Mouse (Mus musculus): ENCODE results near the gene Cacna1i. TPM values are rescaled to one million over a fixed set of nuclear protein-coding genes. Genes with fewer than 3 reads are reported as not detected.

Gene Cacna1i
- polyA plus RNA-seq, 1 experiment from 2014 or later = 0.08 TPM

DNA sequence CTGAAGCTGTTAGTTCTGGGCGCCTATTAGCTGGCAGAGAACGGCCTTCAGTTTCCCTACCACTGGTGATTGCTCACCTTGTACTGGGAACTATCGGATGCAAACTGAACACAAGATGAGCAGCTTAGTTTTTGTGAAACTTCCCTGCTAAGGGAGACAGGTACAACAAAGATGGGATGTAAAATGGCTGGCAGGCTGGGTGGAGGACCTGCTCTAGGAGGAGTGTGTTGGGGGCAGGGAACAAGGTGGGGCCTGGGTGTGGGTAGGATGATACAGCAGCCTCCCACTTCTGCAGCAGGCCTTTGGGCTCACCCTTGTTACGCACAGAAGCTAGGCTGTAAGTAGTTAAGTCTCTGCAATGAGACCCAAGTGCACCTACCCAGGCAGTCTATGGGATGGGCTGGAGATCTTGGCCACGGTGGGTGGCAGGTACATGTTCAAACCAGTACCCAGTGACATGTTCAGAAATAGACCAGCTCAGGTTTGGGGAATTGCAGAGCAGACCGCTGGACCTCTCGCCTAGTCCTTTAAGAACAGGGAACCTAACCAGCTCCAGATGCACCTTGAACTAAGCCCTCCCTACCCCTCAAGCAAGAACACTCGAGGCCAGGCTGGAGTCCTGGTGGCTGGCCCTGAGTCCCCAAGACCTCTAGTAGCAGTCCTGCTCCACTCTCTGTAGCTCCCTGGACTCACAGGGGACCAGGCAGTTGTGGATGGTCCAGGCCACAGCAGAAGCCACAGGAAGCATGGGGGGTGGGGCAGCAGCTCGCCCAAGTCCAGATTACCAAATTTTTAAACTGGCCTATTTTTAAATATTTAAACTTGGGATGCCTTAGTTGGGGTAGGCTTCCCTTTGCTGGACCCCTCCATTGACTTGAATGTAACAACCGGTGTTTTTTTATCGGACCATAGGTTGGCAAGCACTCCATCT, 28.5 kb upstream of the Cacna1i start:
- Histone ChIP-seq H3K4me1 (peaks cover 50% of the 10 kb centered on the region), H3K27ac (peak overlapping the region; percentile 62), H3K9me3 (replicated peaks) (no peaks in the 10 kb centered on the region), H3K36me3 (peaks cover 64% of the 10 kb centered on the region), H3K27me3 (ENCODE audit: low read depth, poor library complexity, severe bottlenecking) (no peaks in the 10 kb centered on the region), H3K4me3 (peak overlapping the region; percentile 98; the same call in 1 of the 2 replicates)
- peak; percentile 45 for DNase-seq (ENCODE audit: low spot score)
- WGBS = 59% methylated on average over 11 of the region's 11 CpGs

DNA sequence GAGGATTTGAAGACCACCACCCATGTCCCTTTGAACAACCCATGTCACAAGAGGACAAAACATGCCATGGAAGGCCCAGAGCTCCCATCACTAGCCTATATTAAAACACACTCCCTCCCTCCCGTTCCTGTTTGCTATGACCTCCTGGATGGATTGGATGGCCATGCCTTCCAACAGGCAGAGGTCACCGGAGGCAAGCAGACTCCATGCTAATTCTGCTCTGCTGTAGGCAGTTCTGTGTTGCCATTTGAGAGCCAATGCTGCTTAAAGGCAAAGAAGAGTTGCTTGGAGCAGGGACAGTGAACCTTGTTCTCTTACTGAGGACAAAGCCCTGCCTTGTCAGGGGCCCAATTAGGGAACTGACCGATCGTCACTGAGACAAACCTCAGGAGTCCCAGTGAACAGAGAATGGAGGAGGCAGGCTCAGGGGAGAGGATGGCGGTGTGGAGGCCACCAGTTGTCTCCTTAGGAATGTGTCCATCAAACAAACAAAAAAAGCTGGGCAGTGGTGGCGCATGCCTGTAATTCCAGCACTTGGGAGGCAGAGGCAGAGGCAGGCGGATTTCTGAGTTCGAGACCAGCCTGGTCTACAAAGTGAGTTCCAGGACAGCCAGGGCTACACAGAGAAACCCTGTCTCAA, 27.5 kb upstream of the Cacna1i start:
- Histone ChIP-seq H3K9me3 (replicated peaks) (no peaks in the 10 kb centered on the region), H3K27ac (no peak overlapping the region), H3K4me1 (peaks cover 46% of the 10 kb centered on the region), H3K27me3 (ENCODE audit: low read depth, poor library complexity, severe bottlenecking) (no peaks in the 10 kb centered on the region), H3K36me3 (peaks cover 64% of the 10 kb centered on the region), H3K4me3 (no peak overlapping the region)
- no peak for DNase-seq (ENCODE audit: low spot score)
- 88% methylated on average over 8 of the region's 8 CpGs for WGBS

DNA sequence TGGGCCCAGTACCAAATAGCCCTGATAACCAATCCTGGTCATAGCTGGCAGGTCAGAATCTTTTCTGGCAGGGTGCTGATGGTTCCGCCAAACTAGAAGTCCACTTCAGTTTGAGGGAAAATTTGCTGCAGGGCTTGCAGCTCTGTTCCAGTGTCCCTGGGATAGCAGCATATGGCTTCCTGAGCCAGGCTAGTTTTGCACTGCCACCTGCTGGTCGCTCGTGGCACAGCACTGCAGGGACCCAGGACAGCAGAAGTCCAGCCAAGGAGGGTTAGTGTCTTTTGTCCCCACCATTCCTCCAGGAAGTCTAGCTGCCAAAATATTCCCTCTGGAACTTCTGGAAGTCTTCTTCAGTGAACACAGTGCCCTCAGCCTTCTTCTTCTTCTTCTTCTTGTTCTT, 26.4 kb upstream of the Cacna1i start:
- no peak overlapping the region for H3K27ac ChIP-seq
- WGBS = 17% methylated on average over 3 of the region's 3 CpGs
- H3K4me3 ChIP-seq = no peak overlapping the region
- H3K9me3 ChIP-seq (replicated peaks) = no peaks in the 10 kb centered on the region
- no peaks in the 10 kb centered on the region for H3K27me3 ChIP-seq (ENCODE audit: low read depth, poor library complexity, severe bottlenecking)
- DNase-seq (ENCODE audit: low spot score) = peak; percentile 91
- peaks cover 64% of the 10 kb centered on the region for H3K36me3 ChIP-seq
- H3K4me1 ChIP-seq = peaks cover 46% of the 10 kb centered on the region

DNA sequence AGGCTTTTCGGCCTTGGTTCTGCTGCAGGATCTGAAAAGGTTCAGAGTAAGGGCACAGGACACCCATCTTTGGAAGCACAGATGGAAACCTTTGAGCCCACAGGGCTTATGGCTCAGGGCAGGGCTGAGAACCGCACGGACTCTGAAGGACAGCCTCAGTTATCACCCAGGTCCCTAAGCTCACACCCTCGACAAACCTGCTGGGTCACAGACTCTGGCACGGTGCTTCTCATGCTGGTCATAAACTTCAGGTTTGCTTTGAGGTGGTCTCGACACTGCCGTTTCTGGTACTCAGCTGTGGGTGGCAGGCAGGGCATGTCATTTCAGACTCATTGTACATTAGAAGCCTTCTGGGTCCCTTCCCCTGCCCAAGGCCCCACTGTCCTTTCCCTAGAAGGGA, 25.9 kb upstream of the Cacna1i start:
- WGBS = 87% methylated on average over 7 of the region's 7 CpGs
- H3K9me3 ChIP-seq (replicated peaks) = no peaks in the 10 kb centered on the region
- H3K27ac ChIP-seq = no peak overlapping the region
- no peaks in the 10 kb centered on the region for H3K27me3 ChIP-seq (ENCODE audit: low read depth, poor library complexity, severe bottlenecking)
- H3K36me3 ChIP-seq = peaks cover 62% of the 10 kb centered on the region
- H3K4me3 ChIP-seq = no peak overlapping the region
- H3K4me1 ChIP-seq = peaks cover 46% of the 10 kb centered on the region
- no peak for DNase-seq (ENCODE audit: low spot score)

DNA sequence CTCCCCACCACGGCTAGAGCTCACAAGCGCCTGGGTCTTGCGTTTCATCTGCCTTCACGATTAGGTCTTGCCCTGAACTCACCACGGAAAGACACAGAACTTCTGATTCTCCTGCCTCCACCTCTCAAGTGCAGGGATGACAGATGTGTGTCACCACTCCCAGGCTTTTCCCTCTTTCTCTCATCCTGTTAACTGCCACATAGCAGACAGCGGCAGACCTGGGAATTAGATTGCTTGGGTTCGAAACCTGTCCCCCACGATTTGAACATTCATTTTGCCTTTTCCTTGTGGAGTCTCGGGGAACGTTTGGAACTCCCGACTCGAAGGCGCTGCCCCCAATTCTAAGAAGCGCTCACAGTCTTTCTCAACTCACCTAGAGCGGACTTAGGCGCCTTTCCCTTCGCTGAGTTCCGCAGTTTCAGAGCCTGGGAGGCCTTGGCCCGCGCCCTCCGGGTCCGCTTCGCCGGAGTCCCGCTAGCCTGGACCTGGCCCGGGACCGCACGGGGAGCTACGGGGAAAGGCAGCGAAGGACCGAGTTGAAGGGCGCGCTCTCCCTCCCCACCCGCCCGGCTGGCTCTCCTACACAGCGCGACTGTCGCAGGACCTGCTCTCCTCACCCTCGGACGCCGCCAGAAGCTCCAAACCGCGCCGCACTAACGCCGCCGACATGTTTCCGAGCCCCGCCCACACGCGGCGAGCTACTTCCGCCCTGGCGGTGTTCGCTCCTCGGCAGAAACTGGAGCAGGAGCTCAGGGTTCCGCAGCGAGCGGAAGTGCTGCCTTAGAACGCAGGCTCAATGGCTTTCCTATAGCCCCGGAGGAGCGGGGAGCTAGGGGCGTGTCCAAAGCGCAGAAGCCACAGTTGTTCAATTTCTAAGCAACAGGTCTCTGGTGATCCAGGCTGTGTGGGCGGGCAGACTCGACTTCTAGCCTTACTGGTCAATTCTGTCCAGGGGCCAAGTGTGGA, 23.1 kb upstream of the Cacna1i start, which contains the start of gene Rps19bp1:
Gene Rps19bp1 (minus strand): TSS at position 706 of the 966 bp plus-strand sequence.
- H3K9me3 ChIP-seq (replicated peaks) = no peaks in the 10 kb centered on the region
- H3K27ac ChIP-seq = peak within 1 kb of the TSS; percentile 88
- no peaks in the 10 kb centered on the region for H3K27me3 ChIP-seq (ENCODE audit: low read depth, poor library complexity, severe bottlenecking)
- peak within 1 kb of the TSS; percentile 99 for H3K4me3 ChIP-seq
- DNase-seq (ENCODE audit: low spot score) = peak; percentile 95
- WGBS = 1% methylated on average over 66 of the region's 66 CpGs
- H3K4me1 ChIP-seq = peaks cover 26% of the 10 kb centered on the region
- H3K36me3 ChIP-seq = peaks cover 34% of the 10 kb centered on the region

DNA sequence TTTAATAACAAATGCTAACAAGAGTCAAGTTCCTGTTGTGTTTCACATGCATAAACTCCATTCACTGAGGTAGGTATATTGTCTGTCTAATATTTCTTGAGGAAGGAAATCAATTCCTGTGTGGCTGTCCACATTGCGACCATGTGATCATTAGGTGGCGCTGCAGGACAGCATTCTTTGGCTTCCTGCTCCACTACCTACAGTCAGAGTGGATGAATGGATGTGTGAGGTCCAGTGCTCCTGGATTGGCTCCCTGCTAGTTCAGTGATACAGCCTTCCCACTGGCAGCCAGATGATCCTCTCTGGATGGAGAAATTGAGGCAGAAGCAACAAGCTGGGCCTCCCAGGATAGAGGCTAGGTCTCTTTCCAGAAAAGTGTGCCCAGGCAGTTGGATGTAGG, 20.8 kb upstream of the Cacna1i start:
- Histone ChIP-seq H3K4me1 (peaks cover 30% of the 10 kb centered on the region), H3K27ac (no peak overlapping the region), H3K4me3 (no peak overlapping the region), H3K36me3 (peaks cover 10% of the 10 kb centered on the region), H3K9me3 (replicated peaks) (no peaks in the 10 kb centered on the region), H3K27me3 (ENCODE audit: low read depth, poor library complexity, severe bottlenecking) (no peaks in the 10 kb centered on the region)
- DNase-seq (ENCODE audit: low spot score) = peak; percentile 75
- 0% methylated on average over 2 of the region's 2 CpGs for WGBS

DNA sequence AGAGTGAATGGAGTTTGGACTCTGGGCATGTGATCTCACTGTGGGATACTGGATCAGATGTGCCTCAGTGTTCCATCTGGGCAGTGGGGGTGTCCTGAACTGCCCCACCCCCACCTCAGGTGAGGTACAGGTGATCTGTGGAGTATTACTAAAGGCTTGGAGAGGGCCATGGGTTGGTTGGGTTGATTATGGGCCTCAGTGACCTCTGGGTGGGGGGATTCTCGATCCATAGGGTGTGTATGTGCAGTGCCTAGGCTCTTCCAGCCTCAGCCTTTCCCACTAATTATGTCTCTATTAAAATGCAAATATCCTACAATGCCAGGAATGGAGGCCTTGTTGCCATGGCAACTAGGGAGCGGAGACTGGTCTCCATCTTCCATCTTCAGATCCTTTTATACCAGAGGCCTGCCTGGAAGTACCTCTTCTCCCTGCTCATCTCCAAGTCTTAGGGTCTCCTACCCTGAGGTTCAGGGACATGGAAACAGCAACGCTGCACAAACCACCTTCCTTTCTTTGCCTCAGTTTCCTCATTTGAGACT, 15.1 kb upstream of the Cacna1i start:
- Histone ChIP-seq H3K9me3 (replicated peaks) (no peaks in the 10 kb centered on the region), H3K4me3 (no peak overlapping the region), H3K36me3 (no peaks in the 10 kb centered on the region), H3K27me3 (ENCODE audit: low read depth, poor library complexity, severe bottlenecking) (no peaks in the 10 kb centered on the region), H3K27ac (no peak overlapping the region), H3K4me1 (peaks cover 11% of the 10 kb centered on the region)
- WGBS = 76% methylated on average over 3 of the region's 3 CpGs
- DNase-seq (ENCODE audit: low spot score) = no peak

DNA sequence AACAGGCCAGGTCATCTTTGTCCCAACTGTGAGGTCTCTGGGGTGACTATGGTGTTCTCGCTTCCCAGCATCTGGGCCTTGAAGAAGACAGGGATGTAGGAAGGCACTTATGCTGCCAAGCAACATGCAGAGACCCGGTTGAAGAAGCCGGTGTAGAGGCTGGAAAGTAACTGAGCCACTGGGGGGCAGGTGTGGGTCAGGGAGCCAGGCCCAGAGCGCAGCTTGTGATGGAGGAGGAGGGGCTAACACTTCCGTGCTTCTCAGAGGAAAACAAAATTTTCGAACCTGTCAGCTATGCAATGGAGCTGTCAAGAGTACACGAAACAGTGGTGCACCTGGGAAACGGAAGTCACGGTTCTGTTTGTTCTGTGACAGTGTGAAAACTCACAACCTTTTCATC, 9.9 kb upstream of the Cacna1i start:
- WGBS = 47% methylated on average over 9 of the region's 9 CpGs
- Histone ChIP-seq H3K27me3 (ENCODE audit: low read depth, poor library complexity, severe bottlenecking) (peaks cover 9% of the 10 kb centered on the region), H3K4me1 (no peaks in the 10 kb centered on the region), H3K27ac (no peak overlapping the region), H3K36me3 (no peaks in the 10 kb centered on the region), H3K9me3 (replicated peaks) (no peaks in the 10 kb centered on the region), H3K4me3 (no peak overlapping the region)
- no peak for DNase-seq (ENCODE audit: low spot score)

DNA sequence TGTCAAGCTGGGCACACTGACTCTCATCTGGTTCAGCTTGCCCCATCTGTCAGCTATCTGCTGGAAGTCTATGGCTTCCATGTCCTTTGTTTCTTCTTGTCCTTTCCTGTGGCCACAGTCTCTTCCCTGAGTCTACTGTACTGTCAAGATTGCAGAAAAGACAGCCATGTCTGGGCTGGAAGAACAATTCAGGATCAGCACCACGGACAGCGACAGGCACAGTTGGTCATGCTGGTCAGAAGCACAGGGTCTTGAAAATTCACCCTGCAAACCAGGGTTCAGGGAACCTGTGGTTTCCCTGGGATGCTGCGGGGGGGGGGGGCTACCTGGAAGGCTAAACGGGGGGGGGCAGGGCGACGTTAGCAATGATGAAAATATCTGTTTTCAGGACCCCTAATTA, 9.4 kb upstream of the Cacna1i start:
- Histone ChIP-seq H3K4me1 (no peaks in the 10 kb centered on the region), H3K4me3 (no peak overlapping the region), H3K36me3 (no peaks in the 10 kb centered on the region), H3K27me3 (ENCODE audit: low read depth, poor library complexity, severe bottlenecking) (peaks cover 14% of the 10 kb centered on the region), H3K27ac (no peak overlapping the region), H3K9me3 (replicated peaks) (no peaks in the 10 kb centered on the region)
- peak; percentile 92 for DNase-seq (ENCODE audit: low spot score)
- 1% methylated on average over 6 of the region's 6 CpGs for WGBS

DNA sequence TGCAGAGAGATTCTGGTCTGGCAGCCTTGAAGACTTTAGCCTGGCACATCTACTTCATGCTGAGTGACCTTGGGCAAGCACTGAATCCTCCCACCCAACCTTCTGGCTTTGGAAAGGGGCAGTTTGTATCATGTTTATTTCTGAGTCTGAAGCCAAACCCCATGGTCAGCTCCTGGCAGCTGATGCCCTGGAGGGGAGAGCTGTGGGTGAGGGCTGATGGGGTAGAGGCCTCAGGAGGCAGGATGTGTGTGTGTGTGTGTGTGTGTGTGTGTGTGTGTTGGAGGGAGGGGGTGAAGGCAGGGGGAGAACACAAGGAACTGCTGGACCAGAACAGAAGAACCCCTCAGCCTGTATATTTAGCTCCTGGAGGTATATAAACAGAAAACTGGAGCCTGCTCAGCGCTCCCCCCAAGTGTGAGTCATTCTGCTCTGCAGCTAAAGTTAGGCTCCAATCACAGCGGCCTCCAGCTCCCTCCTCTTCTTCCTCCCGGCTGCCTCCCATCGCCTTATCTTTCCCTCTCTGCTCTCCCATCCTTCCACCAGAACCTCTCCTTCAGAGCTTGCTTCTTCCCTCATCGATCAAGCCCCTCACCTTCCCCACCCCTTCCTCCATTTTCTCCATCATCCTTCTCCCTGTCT, 8.8 kb upstream of the Cacna1i start:
- Histone ChIP-seq H3K4me1 (no peaks in the 10 kb centered on the region), H3K27ac (no peak overlapping the region), H3K36me3 (no peaks in the 10 kb centered on the region), H3K4me3 (no peak overlapping the region), H3K27me3 (ENCODE audit: low read depth, poor library complexity, severe bottlenecking) (peaks cover 20% of the 10 kb centered on the region), H3K9me3 (replicated peaks) (no peaks in the 10 kb centered on the region)
- WGBS = 82% methylated on average over 5 of the region's 5 CpGs
- DNase-seq (ENCODE audit: low spot score) = no peak

DNA sequence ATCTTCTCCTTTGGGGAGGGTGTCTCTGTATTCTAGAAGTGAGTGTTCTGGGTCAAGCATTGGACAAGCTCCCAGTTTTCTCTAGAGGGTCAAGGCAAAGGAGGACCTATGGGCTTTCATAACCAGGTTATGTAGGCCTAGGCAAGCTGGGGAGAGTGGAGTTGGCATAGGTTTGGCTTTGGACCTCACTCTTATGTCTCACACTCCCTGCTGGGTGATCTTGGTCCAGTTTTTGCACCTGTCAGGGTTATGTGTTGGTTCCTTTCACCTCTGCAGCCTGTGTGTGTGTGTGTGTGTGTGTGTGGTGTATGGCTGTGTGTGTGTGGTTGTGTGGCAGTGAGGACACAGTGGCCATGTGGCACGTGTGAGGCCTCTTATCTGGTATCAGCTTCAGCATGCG, 8.0 kb upstream of the Cacna1i start:
- no peaks in the 10 kb centered on the region for H3K36me3 ChIP-seq
- 83% methylated on average over 2 of the region's 2 CpGs for WGBS
- no peak overlapping the region for H3K27ac ChIP-seq
- no peaks in the 10 kb centered on the region for H3K9me3 ChIP-seq (replicated peaks)
- no peaks in the 10 kb centered on the region for H3K4me1 ChIP-seq
- no peak for DNase-seq (ENCODE audit: low spot score)
- H3K4me3 ChIP-seq = no peak overlapping the region
- H3K27me3 ChIP-seq (ENCODE audit: low read depth, poor library complexity, severe bottlenecking) = peaks cover 28% of the 10 kb centered on the region

DNA sequence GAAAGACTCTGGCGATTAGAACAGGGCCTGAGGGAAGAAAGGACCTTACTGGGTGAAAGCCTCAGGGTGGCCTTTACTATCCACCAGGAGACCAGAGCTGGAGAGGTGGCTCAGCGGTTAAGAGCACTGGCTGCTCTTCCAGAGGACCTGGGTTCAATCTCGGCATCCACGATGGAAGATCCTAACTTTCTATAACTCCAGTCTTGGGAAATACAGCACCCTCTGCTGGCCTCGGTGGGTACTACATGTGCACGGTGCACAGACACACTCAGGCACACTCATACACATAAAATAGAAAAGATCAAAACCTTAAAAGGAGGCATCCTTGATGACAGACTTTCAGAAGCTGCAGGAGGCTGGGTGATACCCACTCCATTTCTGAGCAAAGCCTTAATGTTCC, 6.4 kb upstream of the Cacna1i start:
- Histone ChIP-seq H3K4me3 (no peak overlapping the region), H3K36me3 (no peaks in the 10 kb centered on the region), H3K27me3 (ENCODE audit: low read depth, poor library complexity, severe bottlenecking) (peaks cover 44% of the 10 kb centered on the region), H3K4me1 (no peaks in the 10 kb centered on the region), H3K27ac (no peak overlapping the region), H3K9me3 (replicated peaks) (no peaks in the 10 kb centered on the region)
- 29% methylated on average over 6 of the region's 6 CpGs for WGBS
- DNase-seq (ENCODE audit: low spot score) = peak; percentile 82
